Mouse (Mus musculus): ENCODE measurements around the gene Minpp1. TPM values are rescaled to one million over a fixed set of nuclear protein-coding genes. Genes with fewer than 3 reads are reported as not detected.
"Not testable (repeated sequence)": the region's sequence is repeated elsewhere in the genome, so short reads cannot be mapped to it uniquely, and the experiment has no call there.

The Minpp1 gene
- 10 to 100 TPM; 30.4 to 31.8 TPM for total RNA-seq (2021)
- long read RNA-seq, experiment 1, transcript Minpp1-201 (5 exons, 2,613 nt), result major isoform, 95 of 99 reads
- long read RNA-seq, experiment 1, partial matches to known transcripts, result 0 of 99 reads
- long read RNA-seq, experiment 1, other reads (novel, unspliced or antisense), result 3 of 99 reads
- long read RNA-seq, experiment 2, transcript Minpp1-201 (5 exons, 2,613 nt), result major isoform, 122 of 129 reads
- long read RNA-seq, experiment 2, partial matches to known transcripts, result 0 of 129 reads
- long read RNA-seq, experiment 2, other reads (novel, unspliced or antisense), result 7 of 129 reads

- peak; percentile 76 to 88 for DNase-seq (ENCODE audit: low spot score in 2 of 2)
These were observed at the start of gene Minpp1 for GRCm38 (mm10) chr19:32485681-32486105. Gene Minpp1 (plus strand): TSS chr19:32485769.

GRCm38 (mm10) chr19:32439356-32439755 is 46.2 kb upstream of the Minpp1 start:
- DNase-seq (ENCODE audit: low spot score in 2 of 2), result no peak

- DNase-seq (ENCODE audit: low spot score in 2 of 2), result no peak
These were observed 44.0 kb upstream of the Minpp1 start for GRCm38 (mm10) chr19:32441568-32441967.

GRCm38 (mm10) chr19:32448931-32449330 is 36.6 kb upstream of the Minpp1 start:
- DNase-seq (ENCODE audit: low spot score in 2 of 2), result no peak

- no peak for DNase-seq (ENCODE audit: low spot score in 2 of 2)
These were observed 33.3 kb upstream of the Minpp1 start for GRCm38 (mm10) chr19:32452231-32452630.

- no peak for DNase-seq (ENCODE audit: low spot score in 2 of 2)
These were observed 28.8 kb upstream of the Minpp1 start for GRCm38 (mm10) chr19:32456744-32457143.

DNA sequence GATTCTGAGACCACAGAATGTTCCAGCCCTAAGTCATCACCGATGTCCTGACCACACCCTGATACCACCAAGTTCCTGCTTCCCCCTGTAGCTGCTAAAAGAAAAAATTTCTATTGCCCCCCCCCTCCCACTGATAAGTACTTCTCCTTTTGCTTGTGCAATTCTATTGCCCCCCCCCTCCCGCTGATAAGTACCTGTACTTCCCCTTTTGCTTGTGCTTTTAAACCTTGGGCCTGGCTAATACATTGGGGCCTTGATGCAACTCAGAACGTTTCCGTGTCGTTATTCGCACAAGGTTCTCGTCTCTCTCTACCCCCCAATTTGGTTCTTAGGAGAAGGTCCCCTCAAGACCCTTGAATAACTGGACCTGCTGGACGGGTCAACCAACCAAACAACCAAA is 27.9 kb upstream of the Minpp1 start:
- not testable (repeated sequence) for DNase-seq (ENCODE audit: low spot score in 2 of 2)

DNA sequence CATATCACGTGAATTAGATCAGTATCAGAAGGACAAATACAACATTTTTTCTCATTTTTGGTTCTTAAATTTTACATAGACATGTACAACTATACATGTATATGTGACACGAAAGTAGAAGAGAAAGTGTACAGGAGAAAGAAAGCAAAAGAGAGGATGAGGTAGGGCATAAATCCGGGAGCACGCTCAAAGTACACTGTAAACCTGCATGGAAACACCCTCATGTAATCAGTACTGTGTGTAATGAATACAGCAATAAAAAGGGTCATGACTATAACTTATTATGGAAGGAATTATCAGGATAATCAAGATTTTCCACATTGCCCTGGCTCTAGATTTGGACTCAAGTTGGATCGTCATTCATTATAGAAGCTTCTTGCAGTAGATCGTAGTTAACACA is 22.5 kb upstream of the Minpp1 start:
- DNase-seq (ENCODE audit: low spot score in 2 of 2), result no peak

- no peak for DNase-seq (ENCODE audit: low spot score in 2 of 2)
These were observed 20.3 kb upstream of the Minpp1 start for GRCm38 (mm10) chr19:32465228-32465627.

GRCm38 (mm10) chr19:32466478-32466877 is 19.1 kb upstream of the Minpp1 start, which contains the start of gene Rpl9-ps6:
Gene Rpl9-ps6 (minus strand): TSS chr19:32466578.
- DNase-seq (ENCODE audit: low spot score in 2 of 2), result no peak

- no peak for DNase-seq (ENCODE audit: low spot score in 2 of 2)
These were observed 18.2 kb upstream of the Minpp1 start for GRCm38 (mm10) chr19:32467325-32467724.

DNA sequence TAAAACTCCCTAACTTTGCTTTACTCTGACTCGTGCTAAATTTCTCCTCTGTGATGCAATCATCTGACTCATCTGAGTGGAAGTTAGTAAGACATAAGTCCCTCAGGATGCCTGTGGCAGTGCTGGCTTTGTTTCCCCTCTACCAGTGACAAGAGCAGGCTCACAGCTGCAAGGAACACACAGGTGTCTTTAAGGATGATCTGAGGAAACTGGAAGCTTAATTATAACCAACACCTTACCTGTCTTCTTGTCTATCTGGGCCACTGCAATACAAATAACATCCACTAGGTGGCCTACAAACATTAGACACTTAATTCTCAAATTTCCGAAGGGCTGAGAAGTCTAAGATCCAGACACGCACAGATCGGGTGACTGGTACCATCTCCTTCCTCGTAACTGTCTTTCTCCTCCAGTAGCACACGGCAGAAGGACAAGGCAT is 15.5 kb upstream of the Minpp1 start:
- DNase-seq (ENCODE audit: low spot score in 2 of 2), result no peak

DNA sequence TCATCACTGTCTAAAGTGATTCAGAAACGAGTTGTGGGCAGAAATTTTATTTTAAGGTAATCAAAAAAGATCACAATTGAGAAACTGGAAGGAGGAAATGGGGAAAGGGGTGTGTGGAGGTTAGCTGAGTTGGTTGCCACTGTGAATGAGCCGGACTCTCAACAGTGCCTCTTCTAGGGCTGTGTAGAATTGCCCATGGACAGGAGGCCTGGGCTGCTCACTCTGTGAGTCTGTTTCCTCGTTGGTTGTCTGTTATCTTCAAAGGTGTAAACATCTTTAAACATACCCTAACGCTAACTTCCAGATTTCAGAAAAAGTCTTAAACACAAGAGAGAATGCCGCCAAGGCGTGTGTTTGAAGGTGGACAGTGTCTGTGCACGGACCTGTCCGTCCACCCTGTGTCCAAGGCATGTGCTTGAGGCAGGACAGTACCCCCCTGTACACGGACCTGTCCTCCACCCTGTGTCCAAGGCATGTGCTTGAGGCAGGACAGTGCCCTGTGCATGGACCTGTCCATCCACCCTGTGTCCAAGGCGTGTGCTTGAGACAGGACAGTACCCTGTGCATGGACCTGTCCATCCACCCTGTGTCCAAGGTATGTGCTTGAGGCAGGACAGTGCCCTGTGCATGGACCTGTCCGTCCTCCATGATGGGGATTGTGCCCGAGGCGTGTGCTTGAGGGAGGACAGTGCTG is 14.9 kb upstream of the Minpp1 start:
- DNase-seq (ENCODE audit: low spot score in 2 of 2), result no peak

DNA sequence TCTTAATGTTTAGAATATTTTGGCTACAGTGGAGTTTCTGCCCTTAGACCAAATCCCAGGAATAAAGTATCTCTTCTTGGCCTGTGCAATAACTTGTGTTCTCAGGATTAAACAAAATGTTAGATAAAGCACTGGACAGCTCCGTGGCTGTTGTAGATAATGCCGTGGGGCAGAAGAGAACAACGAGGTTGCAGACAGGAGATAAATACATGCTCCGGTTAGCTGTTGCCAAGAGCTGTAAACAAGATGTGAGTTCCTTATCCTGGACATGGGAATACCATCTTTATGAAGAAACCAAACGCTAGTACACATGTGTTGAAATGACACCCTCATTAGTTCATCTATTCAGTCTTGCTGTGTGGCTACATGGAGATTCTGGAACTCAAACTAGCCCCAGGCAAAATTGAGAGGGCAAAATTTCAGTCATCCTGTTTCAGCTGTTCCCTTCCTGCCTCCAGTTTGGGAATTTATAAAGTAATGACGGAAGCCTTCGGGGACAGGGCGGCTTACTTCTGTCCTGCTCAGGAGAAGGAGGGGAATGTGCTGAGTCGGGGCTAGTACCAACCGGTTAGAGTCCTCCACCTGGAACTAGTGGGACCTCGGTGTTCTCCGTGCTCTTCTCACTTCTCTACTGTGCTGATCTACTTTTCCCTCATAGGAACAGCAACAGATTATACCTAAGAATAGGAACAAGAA is 9.4 kb upstream of the Minpp1 start:
- DNase-seq (ENCODE audit: low spot score in 2 of 2), result no peak

GRCm38 (mm10) chr19:32476712-32477052 is 8.9 kb upstream of the Minpp1 start:
- DNase-seq (ENCODE audit: low spot score in 2 of 2), result no peak

DNA sequence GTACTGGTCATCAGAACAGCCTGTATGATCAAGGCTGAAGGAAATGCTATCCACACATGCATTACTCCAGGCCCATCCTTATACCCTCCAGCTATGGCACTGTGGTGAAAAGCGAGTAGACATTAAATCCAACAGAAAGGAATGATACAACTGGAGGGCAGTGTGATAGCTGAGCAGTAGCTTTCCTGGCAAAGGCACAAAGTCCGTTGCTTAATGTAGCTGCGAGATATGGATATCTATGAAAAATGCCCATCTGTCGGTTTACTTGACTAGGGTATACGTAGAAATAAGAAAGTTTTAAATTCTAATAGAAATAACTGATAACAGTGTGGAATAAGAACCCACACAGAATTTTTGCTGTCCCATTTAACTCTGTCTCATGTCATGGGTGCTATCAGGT is 5.3 kb upstream of the Minpp1 start:
- no peak for DNase-seq (ENCODE audit: low spot score in 2 of 2)

DNA sequence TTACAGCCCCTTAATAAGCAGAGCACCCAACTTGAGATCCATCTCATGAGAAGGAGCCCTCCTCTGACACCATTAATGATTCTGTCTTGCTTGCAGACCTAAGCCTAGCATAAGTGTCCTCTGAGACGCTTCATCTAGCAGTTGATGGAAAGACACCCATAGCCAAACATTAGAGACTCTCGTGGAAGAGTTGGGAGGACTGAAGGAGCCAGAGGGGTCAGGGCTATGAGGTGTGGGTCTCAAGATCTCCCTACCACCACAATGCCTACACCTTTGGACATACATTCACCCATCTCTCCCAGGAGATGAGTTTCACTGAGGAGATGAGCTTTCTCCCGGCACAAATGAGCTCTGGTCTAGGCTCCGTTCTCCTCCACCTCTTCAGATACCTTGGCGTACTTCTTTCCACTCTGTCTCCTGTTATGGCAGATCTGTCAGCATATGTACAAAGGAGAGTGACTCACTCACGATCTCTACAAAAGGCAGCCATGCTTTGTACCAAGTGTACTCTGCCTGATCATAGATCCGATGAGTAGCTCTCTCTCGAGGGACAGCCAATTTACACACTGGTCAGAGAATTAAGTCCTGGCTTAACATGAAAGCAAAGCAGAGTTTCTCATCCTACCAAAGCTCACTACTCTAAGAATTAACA is 4.7 kb upstream of the Minpp1 start:
- no peak for DNase-seq (ENCODE audit: low spot score in 2 of 2)

DNA sequence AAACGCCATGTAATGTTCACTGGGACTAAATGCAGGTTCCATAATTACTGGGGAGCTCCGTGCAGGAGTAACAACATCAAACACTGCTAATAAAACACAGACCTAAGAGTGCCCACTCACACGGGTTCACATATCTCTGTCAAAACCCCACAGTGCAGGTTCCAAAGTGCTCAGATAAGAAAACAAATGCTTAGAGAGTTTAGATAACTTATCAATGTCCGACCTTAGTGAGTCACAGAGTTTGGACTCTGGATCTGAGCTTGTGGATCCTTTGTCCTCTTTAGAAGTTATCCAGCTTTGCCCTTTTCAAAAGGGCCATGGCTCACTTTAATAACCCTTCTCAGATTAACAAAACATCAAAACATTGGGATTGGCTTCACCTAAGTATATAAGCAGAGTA is 4.1 kb upstream of the Minpp1 start:
- DNase-seq (ENCODE audit: low spot score in 2 of 2), result no peak

DNA sequence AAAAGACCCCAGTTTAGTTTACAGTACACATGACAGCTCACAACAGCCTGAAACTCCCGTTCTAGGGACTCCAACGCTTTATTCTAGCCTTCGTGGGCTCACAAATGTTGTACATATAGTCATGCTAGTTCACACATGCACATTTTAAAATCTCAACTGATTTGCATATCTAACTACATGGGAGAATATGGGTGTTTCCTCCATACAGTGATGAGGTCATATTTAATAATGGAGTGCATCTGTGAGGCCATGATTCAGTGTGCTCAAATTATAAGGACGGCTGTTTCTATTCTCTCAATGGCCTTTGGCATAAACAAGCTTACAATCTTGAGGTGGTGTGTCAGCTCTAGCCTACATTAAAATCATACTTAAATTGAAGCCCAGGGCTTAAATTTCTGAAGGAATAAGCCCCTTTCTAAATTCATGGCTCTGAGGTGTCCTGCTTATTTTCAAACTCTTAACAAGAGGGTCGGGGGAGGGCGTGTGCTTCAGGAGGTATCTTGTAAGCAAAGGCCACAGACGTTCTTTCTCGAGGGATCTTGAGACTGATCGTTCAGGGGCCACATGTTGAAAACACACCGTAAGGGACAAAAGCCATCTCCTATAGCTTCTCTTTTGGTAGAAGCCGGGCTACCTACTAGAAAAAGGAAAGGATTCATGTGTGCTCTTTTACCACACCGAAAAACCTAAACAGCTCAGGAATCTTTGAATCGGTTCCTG is 468 bp upstream of the Minpp1 start:
- DNase-seq (ENCODE audit: low spot score in 2 of 2), result no peak

DNA sequence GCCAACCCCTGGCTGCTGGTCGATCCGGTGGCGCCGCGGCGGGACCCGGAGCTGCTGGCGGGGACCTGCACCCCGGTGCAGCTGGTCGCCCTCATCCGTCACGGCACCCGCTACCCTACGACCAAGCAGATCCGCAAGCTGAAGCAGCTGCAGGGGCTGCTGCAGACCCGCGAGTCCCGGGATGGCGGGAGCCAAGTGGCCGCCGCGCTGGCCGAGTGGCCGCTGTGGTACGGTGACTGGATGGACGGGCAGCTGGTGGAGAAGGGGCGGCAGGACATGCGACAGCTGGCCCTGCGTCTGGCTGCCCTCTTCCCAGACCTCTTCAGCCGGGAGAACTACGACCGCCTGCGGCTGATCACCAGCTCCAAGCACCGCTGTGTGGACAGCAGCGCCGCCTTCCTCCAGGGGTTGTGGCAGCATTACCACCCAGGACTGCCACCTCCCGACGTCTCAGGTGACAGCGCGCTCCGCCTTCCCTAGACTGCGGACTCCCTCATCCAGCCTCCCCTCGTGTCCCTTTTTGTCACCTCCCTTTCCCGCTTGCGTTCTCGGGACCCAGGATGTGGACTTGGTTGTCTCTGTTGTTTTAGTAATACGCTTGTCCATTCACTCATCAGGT is 646 bp downstream of the Minpp1 start:
- peak; percentile 25 to 52 for DNase-seq (ENCODE audit: low spot score in 2 of 2)
